Comparison of ENCODE assay signal across 8 mouse cellular contexts in genomic region chr15:89148496-89149270, GRCm38 (mm10). TPM values are rescaled to one million over a fixed set of nuclear protein-coding genes. Genes with fewer than 3 reads are reported as not detected.
A peak's percentile ranks its signal among the peaks of the same experiment; 100 is the strongest.
DNase-seq lines count a peak whose midpoint lies in the region; ATAC-seq and TF ChIP-seq lines count a peak whose summit lies in the region.

No protein-coding gene starts in this region.

- no peaks in the 10 kb centered on the region for H3K9me3 ChIP-seq in kidney, embryonic 16.5 days (ENCODE audit: low read length)
- no peaks in the 10 kb centered on the region for H3K9me3 ChIP-seq in hindbrain, embryonic 15.5 days
- H3K9me3 ChIP-seq in midbrain, postnatal 0 days (ENCODE audit: low read length): no peaks in the 10 kb centered on the region

- H3K4me3 ChIP-seq in kidney, embryonic 16.5 days (ENCODE audit: low read length): peak overlapping the region; percentile 69
- H3K4me3 ChIP-seq in cortical plate, adult 2 months (ENCODE audit: insufficient read depth, low read length): peak overlapping the region; percentile 80
- H3K4me3 ChIP-seq in hindbrain, embryonic 15.5 days: peak overlapping the region; percentile 82
- peak overlapping the region; percentile 70 for H3K4me3 ChIP-seq in midbrain, postnatal 0 days (ENCODE audit: low read depth, low read length)

- H3K9ac ChIP-seq in kidney, embryonic 16.5 days (replicated peaks; ENCODE audit: low read length): peak overlapping the region; percentile 74
- H3K9ac ChIP-seq in hindbrain, embryonic 15.5 days: peak overlapping the region; percentile 82
- H3K9ac ChIP-seq in midbrain, postnatal 0 days (replicated peaks; ENCODE audit: low read length, poor library complexity, severe bottlenecking): peak overlapping the region; percentile 78

- peak overlapping the region; percentile 37; the same call in 1 of the 2 replicates for H3K27ac ChIP-seq in kidney, embryonic 16.5 days (ENCODE audit: low read length)
- H3K27ac ChIP-seq in cortical plate, adult 2 months (ENCODE audit: insufficient read depth, low read length): peak overlapping the region; percentile 78; the same call in 1 of the 2 replicates
- peak overlapping the region; percentile 91 for H3K27ac ChIP-seq in hindbrain, embryonic 15.5 days (replicated peaks)
- H3K27ac ChIP-seq in midbrain, postnatal 0 days (ENCODE audit: low read depth, low read length): peak overlapping the region; percentile 74

- no peak for TF ChIP-seq CTCF in cortical plate, adult 2 months (IDR thresholded peaks at IDR 0.05; ENCODE audit: extremely low read depth, insufficient read depth, low read length)
- 0 out of 2 replicates have a peak, but pooled peaks have one; percentile 2 for TF ChIP-seq CTCF in midbrain, postnatal 0 days (IDR thresholded peaks at IDR 0.05)

- WGBS in kidney, embryonic 16.5 days: 6% methylated on average over 25 of the region's 25 CpGs
- WGBS in hindbrain, embryonic 15.5 days: 3% methylated on average over 23 of the region's 25 CpGs
- 5% methylated on average over 24 of the region's 25 CpGs for WGBS in midbrain, postnatal 0 days

- H3K4me1 ChIP-seq in kidney, embryonic 16.5 days (ENCODE audit: insufficient read depth, low read length): peaks cover 36% of the 10 kb centered on the region
- peaks cover 3% of the 10 kb centered on the region for H3K4me1 ChIP-seq in cortical plate, adult 2 months (ENCODE audit: control insufficient read depth, insufficient read depth, low read length)
- peaks cover 49% of the 10 kb centered on the region for H3K4me1 ChIP-seq in hindbrain, embryonic 15.5 days (replicated peaks)
- H3K4me1 ChIP-seq in midbrain, postnatal 0 days (ENCODE audit: insufficient read depth, low read length): peaks cover 25% of the 10 kb centered on the region

- intact Hi-C loops in left cerebral cortex, postnatal 14 days (cut with DNase I): no loop called here

- H3K36me3 ChIP-seq in kidney, embryonic 16.5 days (ENCODE audit: insufficient read depth, low read length): 0 out of 2 replicates have a peak, but pooled peaks cover under 1% of the 10 kb centered on the region
- H3K36me3 ChIP-seq in hindbrain, embryonic 15.5 days: no peaks in the 10 kb centered on the region
- H3K36me3 ChIP-seq in midbrain, postnatal 0 days (ENCODE audit: insufficient read depth, low read length): no peaks in the 10 kb centered on the region

- TF ChIP-seq POLR2A in cortical plate, adult 2 months (IDR thresholded peaks at IDR 0.05; ENCODE audit: extremely low read depth, insufficient read depth, low read length): no peak

- peaks cover 4% of the 10 kb centered on the region; the same call in 1 of the 2 replicates for H3K27me3 ChIP-seq in kidney, embryonic 16.5 days (ENCODE audit: insufficient read depth, low read length)
- H3K27me3 ChIP-seq in hindbrain, embryonic 15.5 days: no peaks in the 10 kb centered on the region
- H3K27me3 ChIP-seq in midbrain, postnatal 0 days (ENCODE audit: insufficient read depth, low read length): no peaks in the 10 kb centered on the region

- ATAC-seq in kidney, embryonic 16.5 days (ENCODE audit: low FRiP score, low TSS enrichment): no peak; the same call in 1 of the 2 replicates
- ATAC-seq in hindbrain, embryonic 15.5 days (ENCODE audit: low FRiP score, low read depth): no peak
- ATAC-seq in midbrain, postnatal 0 days (ENCODE audit: low FRiP score): no peak

- no peak for DNase-seq in kidney, postnatal 36 days
- no peak for DNase-seq in midbrain, postnatal 0 days (ENCODE audit: low spot score)
- no peak for DNase-seq in urinary bladder, postnatal 36 days (ENCODE audit: low spot score in 2 of 2)
- DNase-seq in left cerebral cortex, postnatal 14 days (ENCODE audit: low spot score in 2 of 2): no peak
- DNase-seq in kidney, adult 18-20 months: no peak

- H3K4me2 ChIP-seq in kidney, embryonic 16.5 days (replicated peaks; ENCODE audit: low read depth, low read length): peak overlapping the region; percentile 93
- H3K4me2 ChIP-seq in hindbrain, embryonic 15.5 days: peak overlapping the region; percentile 85
- peak overlapping the region; percentile 93 for H3K4me2 ChIP-seq in midbrain, postnatal 0 days (ENCODE audit: low read depth, low read length, poor library complexity, severe bottlenecking)

RNA-seq across cellular contexts. Expression of gene Mapk11, which starts 0.7 kb away (rescaled TPM):
- polyA plus RNA-seq in kidney, embryonic 16.5 days (2015; fragmentation: Nextera tagmentation; extraction: Ambion mirVana): 16.0 and 16.4 TPM in 2 replicates
- 91.5 and 93.7 TPM in 2 replicates for polyA plus RNA-seq in cortical plate, adult 2 months (2012; rRNA removed)
- 27.3 and 28.3 TPM in 2 replicates for polyA plus RNA-seq in hindbrain, embryonic 15.5 days (2015; fragmentation: Nextera tagmentation; extraction: Ambion mirVana)
- 26.9 and 34.8 TPM in 2 replicates for total RNA-seq in midbrain, postnatal 0 days (2014; rRNA removed)
- 18.9 and 19.3 TPM in 2 replicates for polyA plus RNA-seq in midbrain, postnatal 0 days (2015; fragmentation: Nextera tagmentation; extraction: Ambion mirVana)
- total RNA-seq in left cerebral cortex, postnatal 14 days (2021): 10 to 100 TPM; 35.2 to 39.7 TPM

RNA-seq across cellular contexts. Expression of gene Mapk12, which starts 8.2 kb away (rescaled TPM):
- polyA plus RNA-seq in kidney, embryonic 16.5 days (2015; fragmentation: Nextera tagmentation; extraction: Ambion mirVana): 15.5 and 16.2 TPM in 2 replicates
- polyA plus RNA-seq in cortical plate, adult 2 months (2012; rRNA removed): 21.0 and 22.3 TPM in 2 replicates
- 4.2 and 4.6 TPM in 2 replicates for polyA plus RNA-seq in hindbrain, embryonic 15.5 days (2015; fragmentation: Nextera tagmentation; extraction: Ambion mirVana)
- total RNA-seq in midbrain, postnatal 0 days (2014; rRNA removed): 1.5 and 4.7 TPM in 2 replicates
- 2.0 and 3.2 TPM in 2 replicates for polyA plus RNA-seq in midbrain, postnatal 0 days (2015; fragmentation: Nextera tagmentation; extraction: Ambion mirVana)
- 1 to 10 TPM; 6.7 to 8.2 TPM for total RNA-seq in left cerebral cortex, postnatal 14 days (2021)

RNA-seq across cellular contexts. Expression of gene Hdac10, which starts 20.2 kb away (rescaled TPM):
- polyA plus RNA-seq in kidney, embryonic 16.5 days (2015; fragmentation: Nextera tagmentation; extraction: Ambion mirVana): 23.4 and 25.8 TPM in 2 replicates
- 31.3 and 36.0 TPM in 2 replicates for polyA plus RNA-seq in cortical plate, adult 2 months (2012; rRNA removed)
- 25.3 and 27.6 TPM in 2 replicates for polyA plus RNA-seq in hindbrain, embryonic 15.5 days (2015; fragmentation: Nextera tagmentation; extraction: Ambion mirVana)
- 24.4 and 26.4 TPM in 2 replicates for total RNA-seq in midbrain, postnatal 0 days (2014; rRNA removed)
- 24.5 and 25.6 TPM in 2 replicates for polyA plus RNA-seq in midbrain, postnatal 0 days (2015; fragmentation: Nextera tagmentation; extraction: Ambion mirVana)
- 10 to 100 TPM; 12.3 to 13.3 TPM for total RNA-seq in left cerebral cortex, postnatal 14 days (2021)

RNA-seq across cellular contexts. Expression of gene Tubgcp6, which starts 25.8 kb away (rescaled TPM):
- polyA plus RNA-seq in kidney, embryonic 16.5 days (2015; fragmentation: Nextera tagmentation; extraction: Ambion mirVana): 14.7 and 17.8 TPM in 2 replicates
- polyA plus RNA-seq in cortical plate, adult 2 months (2012; rRNA removed): 31.8 and 34.1 TPM in 2 replicates
- 16.6 and 16.9 TPM in 2 replicates for polyA plus RNA-seq in hindbrain, embryonic 15.5 days (2015; fragmentation: Nextera tagmentation; extraction: Ambion mirVana)
- total RNA-seq in midbrain, postnatal 0 days (2014; rRNA removed): 46.1 and 68.0 TPM in 2 replicates
- polyA plus RNA-seq in midbrain, postnatal 0 days (2015; fragmentation: Nextera tagmentation; extraction: Ambion mirVana): 10.8 and 11.0 TPM in 2 replicates
- 10 to 100 TPM; 27.6 to 32.6 TPM for total RNA-seq in left cerebral cortex, postnatal 14 days (2021)

RNA-seq across cellular contexts. Expression of gene Plxnb2, which starts 31.9 kb away (rescaled TPM):
- 184 and 188 TPM in 2 replicates for polyA plus RNA-seq in kidney, embryonic 16.5 days (2015; fragmentation: Nextera tagmentation; extraction: Ambion mirVana)
- polyA plus RNA-seq in cortical plate, adult 2 months (2012; rRNA removed): 51.0 and 52.9 TPM in 2 replicates
- polyA plus RNA-seq in hindbrain, embryonic 15.5 days (2015; fragmentation: Nextera tagmentation; extraction: Ambion mirVana): 90.7 and 105 TPM in 2 replicates
- total RNA-seq in midbrain, postnatal 0 days (2014; rRNA removed): 153 and 199 TPM in 2 replicates
- polyA plus RNA-seq in midbrain, postnatal 0 days (2015; fragmentation: Nextera tagmentation; extraction: Ambion mirVana): 46.8 and 50.4 TPM in 2 replicates
- 10 to 100 TPM; 50.7 to 52.0 TPM for total RNA-seq in left cerebral cortex, postnatal 14 days (2021)

Comparison
In these comparisons a context has a peak if more than half of its experiments do, and no peak if none do; other contexts are left out.
1. H3K27ac ChIP-seq: peak in every context shown above with its lines; median percentile 91 in hindbrain, embryonic 15.5 days; 78 in cortical plate, adult 2 months; 74 in midbrain, postnatal 0 days; 37 in kidney, embryonic 16.5 days.